27 mouse cellular contexts compared by ENCODE assay signal in the genomic region with DNA sequence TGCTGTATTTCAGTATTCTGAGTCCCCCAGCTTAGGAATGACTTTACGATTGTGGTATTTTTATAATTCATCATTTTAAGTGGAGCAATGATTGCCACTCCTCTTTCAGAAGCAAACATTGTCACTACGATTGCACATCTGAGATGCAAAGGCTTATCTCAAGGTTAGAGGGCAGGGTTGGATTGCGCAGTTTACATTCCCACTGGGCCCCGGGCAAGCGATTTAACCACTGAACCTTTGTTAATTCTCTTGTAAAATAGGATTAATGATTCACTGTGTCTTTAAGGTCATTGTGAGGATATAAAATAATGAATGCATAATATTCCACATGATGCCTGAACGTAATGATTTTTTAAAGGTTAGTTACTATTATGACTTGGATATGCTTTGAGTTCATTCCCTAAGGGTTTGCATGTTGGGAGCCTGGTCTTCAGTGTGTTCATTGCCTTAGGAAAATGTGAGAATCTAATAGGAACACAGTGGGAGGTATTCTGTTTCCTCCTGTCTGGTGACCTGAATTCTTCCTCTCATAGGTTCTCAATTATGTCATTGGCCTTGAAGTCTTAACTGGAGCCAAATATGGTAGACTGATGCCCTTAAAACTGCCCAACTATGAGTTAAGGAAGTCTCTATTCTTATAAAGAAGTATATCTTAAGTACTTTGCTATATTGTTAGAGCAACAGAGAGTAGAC.
DNase-seq lines count a peak whose midpoint lies in the region; ATAC-seq and TF ChIP-seq lines count a peak whose summit lies in the region.
"Had no signal": no experiment of that assay in that cellular context is flagged by ENCODE, and none has a peak within 500 bp of the region (broad histone marks: within the 10 kb centered on the region; RNA-seq: fewer than 3 reads in every experiment).

No protein-coding gene starts in this region.

- TF ChIP-seq CTCF in stomach, postnatal 0 days (IDR thresholded peaks at IDR 0.05; ENCODE audit: low read depth) = no peak

- no peaks in the 10 kb centered on the region for H3K4me1 ChIP-seq in stomach, embryonic 15.5 days
- H3K4me1 ChIP-seq in stomach, postnatal 0 days (replicated peaks; ENCODE audit: control insufficient read depth, insufficient read depth) = no peaks in the 10 kb centered on the region
- no peaks in the 10 kb centered on the region for H3K4me1 ChIP-seq in forebrain, embryonic 16.5 days (replicated peaks; ENCODE audit: control insufficient read depth, insufficient read depth, low read length)
- H3K4me1 ChIP-seq: heart, embryonic 12.5 days; hindbrain, embryonic 15.5 days had no signal

- H3K9ac ChIP-seq in stomach, embryonic 15.5 days = no peak overlapping the region
- no peak overlapping the region for H3K9ac ChIP-seq in stomach, postnatal 0 days (ENCODE audit: low read length)
- no peak overlapping the region for H3K9ac ChIP-seq in forebrain, embryonic 16.5 days (replicated peaks; ENCODE audit: low read depth, low read length)
- H3K9ac ChIP-seq: heart, embryonic 12.5 days; hindbrain, embryonic 15.5 days had no signal

- no peaks in the 10 kb centered on the region for H3K27me3 ChIP-seq in stomach, embryonic 15.5 days (replicated peaks)
- H3K27me3 ChIP-seq in stomach, postnatal 0 days (ENCODE audit: control insufficient read depth, insufficient read depth, low read length) = no peaks in the 10 kb centered on the region
- no peaks in the 10 kb centered on the region for H3K27me3 ChIP-seq in forebrain, embryonic 16.5 days (replicated peaks; ENCODE audit: control insufficient read depth, insufficient read depth, low read length)
- H3K27me3 ChIP-seq: heart, embryonic 12.5 days; hindbrain, embryonic 15.5 days had no signal

- no peak for TF ChIP-seq EP300 in stomach, postnatal 0 days (optimal IDR thresholded peaks at IDR 0.05)

- peak; percentile 35; the same call in 1 of the 2 replicates for ATAC-seq in stomach, embryonic 15.5 days (ENCODE audit: insufficient read depth, low FRiP score, low read depth)
- no peak for ATAC-seq in stomach, postnatal 0 days (ENCODE audit: low FRiP score, low TSS enrichment)
- ATAC-seq in forebrain, embryonic 16.5 days = no peak
- ATAC-seq: activated CD4-positive, CD25-positive, alpha-beta regulatory T cell, adult 4 months; forebrain, embryonic 14.5 days; inflammation-experienced regulatory T-cells, adult 6 months had no signal

- no peak overlapping the region for H3K4me2 ChIP-seq in stomach, embryonic 15.5 days
- no peak overlapping the region for H3K4me2 ChIP-seq in stomach, postnatal 0 days (replicated peaks; ENCODE audit: low read depth)
- no peak overlapping the region for H3K4me2 ChIP-seq in forebrain, embryonic 16.5 days (ENCODE audit: low read length)
- H3K4me2 ChIP-seq: heart, embryonic 12.5 days; hindbrain, embryonic 15.5 days had no signal

- DNase-seq in adrenal gland, postnatal 14 days = peak; percentile 33
- no peak for DNase-seq in adrenal gland, adult 18-20 months (ENCODE audit: low spot score in 2 of 2)
- DNase-seq in stomach, postnatal 0 days (ENCODE audit: low spot score) = no peak
- DNase-seq in large intestine, adult 2 months (ENCODE audit: low read depth, low spot score) = peak; percentile 8
- DNase-seq in retina, postnatal 1 day = peak; percentile 51
- no peak for DNase-seq in gastrocnemius, postnatal 36 days
- DNase-seq: cerebellum, adult 2 months; cerebellum, postnatal 36 days; heart, adult 2 months; kidney, adult 8-10 months; kidney, postnatal 36 days; layer of hippocampus, postnatal 36 days; left cerebral cortex, postnatal 4 days; lung, adult 2 months; lung, postnatal 10 days; midbrain, embryonic 14.5 days; spleen, adult 18-20 months; thymus, adult 2 months; thymus, postnatal 4 days had no signal

- 51% methylated on average over 6 of the region's 6 CpGs for WGBS in stomach, embryonic 15.5 days
- 38% methylated on average over 6 of the region's 6 CpGs for WGBS in stomach, postnatal 0 days
- WGBS in large intestine, adult 2 months = 29% methylated on average over 6 of the region's 6 CpGs
- WGBS in forebrain, embryonic 16.5 days = 87% methylated on average over 6 of the region's 6 CpGs

- H3K27ac ChIP-seq in stomach, embryonic 15.5 days = no peak overlapping the region
- H3K27ac ChIP-seq in stomach, postnatal 0 days (replicated peaks) = no peak overlapping the region
- H3K27ac ChIP-seq in forebrain, embryonic 16.5 days (ENCODE audit: low read length) = no peak overlapping the region
- H3K27ac ChIP-seq: heart, adult 2 months; hindbrain, embryonic 15.5 days; macrophage had no signal

- H3K9me3 ChIP-seq in stomach, embryonic 15.5 days = no peaks in the 10 kb centered on the region
- no peaks in the 10 kb centered on the region for H3K9me3 ChIP-seq in stomach, postnatal 0 days (ENCODE audit: control insufficient read depth, low read length)
- no peaks in the 10 kb centered on the region for H3K9me3 ChIP-seq in forebrain, embryonic 16.5 days (ENCODE audit: control insufficient read depth, low read length)
- H3K9me3 ChIP-seq: heart, embryonic 12.5 days; hindbrain, embryonic 15.5 days had no signal

- intact Hi-C loops in gastrocnemius, postnatal 36 days (cut with DNase I) = no loop called here

- no peak overlapping the region for H3K4me3 ChIP-seq in stomach, embryonic 15.5 days (replicated peaks)
- H3K4me3 ChIP-seq in stomach, postnatal 0 days (ENCODE audit: low read depth, low read length) = no peak overlapping the region
- H3K4me3 ChIP-seq in forebrain, embryonic 16.5 days (replicated peaks; ENCODE audit: low read length) = no peak overlapping the region
- H3K4me3 ChIP-seq: heart, adult 2 months; heart, embryonic 12.5 days; hindbrain, embryonic 15.5 days had no signal

- no peaks in the 10 kb centered on the region for H3K36me3 ChIP-seq in stomach, embryonic 15.5 days
- no peaks in the 10 kb centered on the region for H3K36me3 ChIP-seq in stomach, postnatal 0 days (ENCODE audit: control insufficient read depth, insufficient read depth, low read length)
- no peaks in the 10 kb centered on the region for H3K36me3 ChIP-seq in forebrain, embryonic 16.5 days (ENCODE audit: control insufficient read depth, insufficient read depth)
- H3K36me3 ChIP-seq: heart, embryonic 12.5 days; hindbrain, embryonic 15.5 days had no signal

Comparison
In these comparisons a context has a peak if more than half of its experiments do, and no peak if none do; other contexts are left out.
1. DNase-seq: peak in adrenal gland, postnatal 14 days (single experiment), large intestine, adult 2 months (single experiment) and retina, postnatal 1 day (single experiment); none in adrenal gland, adult 18-20 months (0 of 2), stomach, postnatal 0 days (single experiment) and gastrocnemius, postnatal 36 days (0 of 2).